Mouse (Mus musculus) spleen, postnatal 14 days (tissue): Measurements from ENCODE around the gene Trdmt1.

Experiments used
- DNase-seq, 2 experiments: peaks; one replicate each; pipeline ENCODE4 v3.0.0; 2021 to 2022; ENCODE audit warnings: low spot score in 2 of 2

The Trdmt1 gene

DNA sequence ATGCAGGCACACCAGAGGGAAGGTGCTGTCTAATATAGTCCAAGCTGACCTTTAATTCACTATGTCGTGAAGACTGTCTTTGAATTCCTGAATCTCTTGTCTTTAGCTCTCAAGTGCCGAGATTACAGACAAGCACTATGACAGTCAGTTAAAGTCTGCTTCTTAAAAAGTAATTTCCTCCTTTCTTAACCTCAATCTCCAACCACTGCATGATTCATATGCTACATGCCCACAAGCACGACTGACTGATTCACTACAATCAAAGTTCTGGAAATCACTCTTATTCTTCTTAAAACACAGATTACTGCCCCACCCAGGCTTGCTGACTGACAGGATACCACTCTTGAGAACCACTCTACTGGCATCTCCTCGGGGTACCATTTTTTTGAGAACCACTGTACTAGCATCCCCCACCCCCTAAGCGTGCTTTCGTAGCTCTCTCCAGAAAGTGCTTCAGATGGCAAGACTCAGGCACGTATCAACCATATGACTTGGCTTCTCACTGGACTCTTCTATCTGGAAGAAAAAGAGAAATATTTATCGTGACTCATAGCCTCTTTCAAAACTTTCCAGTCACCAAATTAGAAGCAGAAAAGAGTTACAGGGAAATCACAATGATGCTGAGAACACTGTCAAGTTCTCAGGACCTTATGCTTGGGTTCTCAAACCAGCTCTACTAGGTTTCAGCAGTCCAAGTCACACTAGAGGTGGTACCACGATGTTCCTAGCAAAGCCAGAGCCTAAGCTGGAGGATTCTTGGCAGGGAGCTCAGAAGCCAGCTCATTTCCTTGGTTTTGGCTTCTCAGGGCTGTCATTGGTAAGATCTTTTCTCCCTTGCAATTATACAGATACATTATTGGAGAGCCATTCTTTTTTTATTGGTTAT is 12.9 kb upstream of the Trdmt1 start:
- no peak for DNase-seq

GRCm38 (mm10) chr2:13556239-13556638 is 11.8 kb upstream of the Trdmt1 start:
- no peak for DNase-seq

DNA sequence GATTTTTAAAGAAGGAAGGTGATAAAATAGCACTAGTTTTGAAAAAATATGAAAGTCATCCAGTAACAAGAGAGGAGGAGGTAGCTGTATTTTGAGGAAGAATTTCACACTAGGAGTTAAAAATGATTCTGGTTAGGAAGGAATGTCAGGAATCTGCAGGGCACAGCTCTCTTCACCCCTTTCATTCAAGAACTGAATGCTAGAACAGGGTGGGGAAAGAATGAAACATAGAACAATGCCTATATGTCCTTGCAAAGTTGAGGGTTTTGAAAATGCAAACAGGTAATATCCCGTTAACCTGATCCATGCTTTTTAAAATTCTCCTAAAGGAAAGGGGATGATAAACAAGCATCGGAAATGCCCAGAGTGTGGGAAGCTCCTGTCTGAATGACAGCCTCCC is 9.5 kb upstream of the Trdmt1 start:
- no peak for DNase-seq

DNA sequence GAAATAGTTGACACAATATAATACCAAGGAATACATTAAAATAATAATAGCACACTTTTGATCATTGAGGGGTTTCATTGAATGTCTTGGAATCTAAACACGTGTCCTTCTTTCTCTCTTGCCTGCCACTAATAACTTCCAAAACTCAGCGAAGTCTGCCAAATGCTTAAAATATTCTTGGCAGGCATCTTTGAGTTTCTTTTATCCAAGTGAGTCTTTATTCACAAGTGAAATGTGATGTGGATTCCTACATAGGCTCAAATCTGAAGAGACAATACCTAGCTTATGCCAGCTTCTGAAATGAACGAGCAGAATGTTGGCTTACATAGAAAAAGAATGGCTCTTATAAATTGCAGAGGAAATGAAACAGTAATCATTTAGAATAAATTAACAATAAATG is 4.3 kb upstream of the Trdmt1 start:
- no peak for DNase-seq

DNA sequence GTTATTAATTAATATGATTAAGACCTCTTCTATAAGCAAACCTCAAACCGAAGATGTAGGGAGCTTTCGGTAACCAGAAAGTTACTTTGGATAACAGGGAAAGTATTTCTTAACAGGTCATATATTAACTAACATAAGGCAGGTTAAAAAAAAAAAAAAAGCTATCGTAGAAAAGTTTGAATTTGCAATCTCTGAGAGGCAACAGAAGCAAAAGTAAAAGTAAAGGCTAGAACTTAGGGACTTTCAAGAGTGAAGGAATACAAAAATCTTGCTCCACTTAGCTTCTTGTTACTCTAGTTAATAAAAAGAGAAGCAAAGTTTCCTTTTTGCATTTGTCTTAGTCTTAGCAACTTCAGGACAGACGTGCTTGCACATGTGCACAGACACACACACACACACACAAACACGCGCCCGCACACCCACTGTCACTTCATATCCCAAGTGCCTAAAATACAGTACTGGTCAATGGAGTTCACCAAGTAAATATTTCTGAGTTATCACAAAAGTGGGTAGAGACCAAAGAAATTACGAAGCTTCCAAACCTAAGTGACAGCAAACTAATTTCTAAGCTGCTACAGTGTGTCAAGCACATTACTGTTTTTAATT is 846 bp downstream of the Trdmt1 start:
- DNase-seq = no peak

DNA sequence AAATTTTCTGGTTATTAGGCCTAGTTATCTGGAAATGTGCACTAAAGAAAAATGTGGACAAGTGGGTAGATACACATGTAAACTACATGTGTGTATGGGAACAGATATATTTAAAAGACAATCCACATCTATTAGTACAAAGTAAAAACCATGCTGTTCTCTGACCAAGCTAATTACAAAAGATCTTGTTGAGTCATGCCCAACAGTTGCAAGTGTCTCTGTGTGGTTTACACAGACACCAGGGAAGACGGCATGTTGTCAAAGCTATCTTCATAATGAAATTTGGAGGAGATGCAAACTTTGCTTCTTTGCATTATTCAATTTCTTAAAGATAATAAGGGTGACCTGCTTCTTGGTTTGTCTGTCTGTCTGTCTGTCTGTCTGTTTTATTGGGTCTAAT is 4.6 kb downstream of the Trdmt1 start:
- no peak for DNase-seq

GRCm38 (mm10) chr2:13538704-13539377 is 5.6 kb downstream of the Trdmt1 start:
- DNase-seq = no peak

DNA sequence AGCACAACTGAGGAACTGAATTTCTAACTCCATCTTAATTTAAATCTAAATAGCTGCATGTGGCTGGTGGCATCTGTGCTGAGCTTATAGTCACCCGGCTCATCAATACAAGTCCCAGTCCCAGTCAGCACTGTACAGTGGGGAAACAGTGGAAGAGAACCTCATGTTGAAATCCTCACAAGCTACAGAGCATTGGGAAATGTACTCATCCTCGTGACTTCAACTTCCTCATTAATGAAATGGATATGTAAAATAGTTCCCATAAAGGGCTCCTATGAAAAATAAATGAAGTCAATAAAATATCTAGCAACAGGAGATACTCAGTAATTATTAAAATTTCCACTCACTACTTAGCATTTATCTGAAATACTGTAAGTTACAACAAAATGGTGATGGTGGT is 6.2 kb downstream of the Trdmt1 start:
- DNase-seq = no peak

DNA sequence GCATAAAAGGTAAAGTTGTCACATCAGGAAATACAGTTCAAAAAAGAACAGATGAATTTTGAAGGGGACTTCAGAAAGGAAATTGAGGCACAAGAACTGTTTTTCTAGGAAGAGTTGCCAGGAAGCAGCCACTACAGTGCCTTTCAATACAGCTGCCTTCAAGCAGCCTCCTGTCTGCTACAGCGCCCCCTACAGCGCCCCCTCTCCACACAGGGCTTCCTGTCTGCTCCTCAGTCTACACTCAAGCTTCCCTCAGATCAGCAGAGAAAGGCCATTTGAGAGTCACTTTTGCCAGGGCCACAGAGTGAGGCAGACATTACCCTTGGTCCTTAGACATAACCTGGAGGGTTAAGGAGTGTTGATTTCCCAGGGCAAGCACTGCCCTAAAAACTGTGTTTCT is 6.7 kb downstream of the Trdmt1 start:
- DNase-seq = no peak

GRCm38 (mm10) chr2:13536747-13537146 is 7.7 kb downstream of the Trdmt1 start:
- no peak for DNase-seq

GRCm38 (mm10) chr2:13530639-13531038 is 13.8 kb downstream of the Trdmt1 start:
- no peak for DNase-seq

GRCm38 (mm10) chr2:13529253-13529933 is 15.1 kb downstream of the Trdmt1 start:
- DNase-seq = no peak

GRCm38 (mm10) chr2:13527531-13527930 is 16.9 kb downstream of the Trdmt1 start:
- no peak for DNase-seq

DNA sequence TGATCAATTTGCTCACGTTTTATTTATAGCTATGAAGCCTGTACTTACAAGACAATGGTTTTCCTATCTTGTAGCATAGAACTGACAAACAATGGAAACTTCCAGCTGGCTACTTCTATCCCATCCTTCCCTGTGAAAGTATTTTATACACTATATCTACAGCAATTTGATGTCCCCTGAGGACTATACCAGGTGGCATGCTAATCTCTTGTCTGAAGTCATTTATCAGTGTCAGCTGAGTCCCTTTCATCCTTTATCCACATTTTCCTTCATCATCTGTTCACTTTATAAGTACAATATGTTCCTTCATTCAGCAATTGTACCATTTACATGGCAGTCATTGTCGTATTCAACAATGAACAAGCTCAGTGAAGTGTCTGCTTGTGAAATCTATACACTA is 17.3 kb downstream of the Trdmt1 start:
- DNase-seq = no peak

- no peak for DNase-seq
Measured at GRCm38 (mm10) chr2:13526205-13526604, 18.3 kb downstream of the Trdmt1 start.

- DNase-seq = no peak
Measured at GRCm38 (mm10) chr2:13523540-13524456, 20.7 kb downstream of the Trdmt1 start.

DNA sequence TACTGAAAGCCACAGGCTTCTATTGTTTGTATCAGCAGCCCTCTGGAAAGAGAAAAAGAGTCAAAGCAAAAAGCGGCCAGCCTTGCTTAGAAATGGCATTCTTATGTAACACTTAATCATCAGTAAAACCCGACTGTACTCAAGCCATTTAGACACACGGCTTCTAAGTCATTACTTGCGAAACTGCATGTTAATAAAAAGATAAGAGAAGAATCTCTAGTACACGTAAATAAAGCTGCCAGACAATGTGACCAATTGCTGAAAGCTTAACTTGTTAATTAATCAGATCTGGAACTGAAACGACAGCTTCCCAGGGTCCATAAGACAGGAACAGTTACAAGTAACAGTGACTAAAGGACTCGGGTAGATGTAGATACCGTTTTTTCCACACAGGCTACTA is 22.4 kb downstream of the Trdmt1 start:
- DNase-seq = no peak

- no peak for DNase-seq
Measured at GRCm38 (mm10) chr2:13514949-13515348, 29.5 kb downstream of the Trdmt1 start.

- DNase-seq = no peak
Measured at GRCm38 (mm10) chr2:13502717-13503116, 41.8 kb downstream of the Trdmt1 start.

DNA sequence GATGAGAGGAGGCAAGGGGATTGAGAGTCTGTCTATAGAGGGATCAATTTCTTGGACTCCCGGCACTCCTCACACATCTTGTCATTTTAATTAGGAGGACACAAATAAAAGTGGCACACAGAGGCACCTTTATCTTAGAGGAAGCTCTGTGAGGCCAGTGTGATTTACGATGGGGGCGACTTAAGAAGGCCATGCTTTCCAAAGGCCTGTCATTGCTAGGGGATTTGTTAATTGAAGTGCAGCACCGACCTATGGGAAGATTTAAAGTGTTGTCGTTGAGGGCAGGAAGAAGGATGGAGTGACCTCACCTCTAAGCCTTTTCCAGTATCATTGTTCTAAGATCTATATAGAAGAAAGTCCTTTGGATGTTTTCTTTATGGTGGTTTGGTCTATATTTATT is 42.9 kb downstream of the Trdmt1 start:
- DNase-seq = no peak

DNA sequence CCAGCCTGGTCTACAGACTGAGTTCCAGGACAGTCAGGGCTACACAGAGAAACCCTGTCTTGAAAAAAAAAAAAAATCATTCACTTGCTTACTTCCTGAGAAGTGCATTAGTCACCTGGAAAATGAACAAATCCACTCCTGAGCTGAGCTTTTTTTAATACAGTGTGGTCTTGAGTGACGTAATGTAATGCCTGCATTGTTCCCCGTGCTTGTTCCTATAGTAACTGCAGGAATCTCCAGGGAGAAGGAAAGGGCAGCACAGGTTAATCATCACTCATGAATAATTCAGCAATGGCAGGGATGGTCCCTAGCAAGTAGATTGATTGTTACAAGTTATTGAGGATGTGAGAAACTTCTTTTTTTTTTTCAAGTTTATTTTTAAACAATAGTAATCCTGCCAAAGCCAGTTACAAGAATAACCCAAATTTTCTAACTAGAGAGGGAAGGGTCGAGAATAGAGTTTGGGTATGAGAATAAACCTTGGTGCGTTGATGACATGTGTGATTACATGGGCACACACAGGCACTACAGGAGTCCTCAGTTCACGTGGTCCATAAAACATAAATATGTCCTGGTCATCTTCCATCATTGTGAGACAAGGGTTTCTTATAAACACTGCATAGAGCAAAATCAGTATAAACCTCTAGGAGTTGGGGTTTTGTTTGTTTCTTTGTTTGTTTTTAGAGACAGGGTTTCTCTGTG is 44.0 kb downstream of the Trdmt1 start:
- no peak for DNase-seq
